Mouse (Mus musculus): ENCODE data around the gene Zfp239. TPM values are rescaled to one million over a fixed set of nuclear protein-coding genes. Genes with fewer than 3 reads are reported as not detected.

Zfp239 gene
- total RNA-seq, 1 experiment from 2014 or later = 0.19 TPM

Other genes starting within 250 kb of the Zfp239 start
- gene Zfp637, start 20.9 kb upstream of the Zfp239 start, total RNA-seq (2017) = 4.1 to 7.8 TPM (median 6.6 TPM) in 3 replicates
- gene Hnrnpf, start 38.2 kb downstream of the Zfp239 start, total RNA-seq (2017) = 1,228 to 1,583 TPM (median 1,384 TPM) in 3 replicates
- not detected in 3 replicates for gene Fxyd4, start 75.6 kb downstream of the Zfp239 start, total RNA-seq (2017)
- 1.0 to 4.4 TPM (median 1.7 TPM) in 3 replicates for gene Rasgef1a, start 149.3 kb downstream of the Zfp239 start, total RNA-seq (2017)

All from monocyte, adult 5-6 weeks (primary cell).